Mouse (Mus musculus) gastrocnemius, adult 18-20 months (tissue): ENCODE results near the gene Nosip. TPM values are rescaled to one million over a fixed set of nuclear protein-coding genes. Genes with fewer than 3 reads are reported as not detected.
"Not testable (repeated sequence)": the region's sequence is repeated elsewhere in the genome, so short reads cannot be mapped to it uniquely, and the experiment has no call there.

ENCODE experiments used
- DNase-seq: peaks from one replicate; pipeline ENCODE4 v3.0.0; 2021; ENCODE audit warnings: low spot score
- total RNA-seq, 2 experiments: library from RNA; stranded (reverse); gene quantifications; 2 replicates each; pipeline ENCODE4 v1.2.3; 2021

The Nosip gene
- total RNA-seq, 2 experiments from 2014 or later = 27.9 to 28.3 TPM

GRCm38 (mm10) chr7:45088597-45088996 lies 26.4 kb downstream of the Nosip start:
- no peak for DNase-seq

GRCm38 (mm10) chr7:45090251-45090977 lies 28.2 kb downstream of the Nosip start:
- DNase-seq = no peak

- DNase-seq = no peak
Measured at GRCm38 (mm10) chr7:45091001-45091990, 29.1 kb downstream of the Nosip start.

- peak; percentile 84 for DNase-seq
Measured at GRCm38 (mm10) chr7:45092048-45092447, 29.8 kb downstream of the Nosip start, which contains the start of gene Rcn3. TSS of gene Rcn3 (minus strand) at chr7:45092221.

- no peak for DNase-seq
Measured at GRCm38 (mm10) chr7:45092828-45093515, 30.7 kb downstream of the Nosip start.

GRCm38 (mm10) chr7:45093516-45093905 lies 31.3 kb downstream of the Nosip start:
- no peak for DNase-seq

GRCm38 (mm10) chr7:45094121-45094520 lies 31.9 kb downstream of the Nosip start:
- no peak for DNase-seq

- DNase-seq = no peak
Measured at GRCm38 (mm10) chr7:45095367-45095766, 33.1 kb downstream of the Nosip start.

GRCm38 (mm10) chr7:45095965-45096364 lies 33.7 kb downstream of the Nosip start:
- DNase-seq = not testable (repeated sequence)

- no peak for DNase-seq
Measured at GRCm38 (mm10) chr7:45097479-45097878, 35.2 kb downstream of the Nosip start.

GRCm38 (mm10) chr7:45098541-45099240 lies 36.5 kb downstream of the Nosip start:
- no peak for DNase-seq

- no peak for DNase-seq
Measured at GRCm38 (mm10) chr7:45100046-45100445, 37.8 kb downstream of the Nosip start.

GRCm38 (mm10) chr7:45102441-45102840 lies 40.2 kb downstream of the Nosip start:
- DNase-seq = no peak

- peak; percentile 46 for DNase-seq
Measured at GRCm38 (mm10) chr7:45102940-45103585, 40.8 kb downstream of the Nosip start.

GRCm38 (mm10) chr7:45103652-45104180 lies 41.5 kb downstream of the Nosip start, which contains the start of gene Fcgrt:
TSS of gene Fcgrt (minus strand) at chr7:45103851.
- peak; percentile 97 for DNase-seq

GRCm38 (mm10) chr7:45104941-45105340 lies 42.7 kb downstream of the Nosip start:
- no peak for DNase-seq

- DNase-seq = no peak
Measured at GRCm38 (mm10) chr7:45105491-45105890, 43.3 kb downstream of the Nosip start.

- DNase-seq = no peak
Measured at GRCm38 (mm10) chr7:45106441-45106840, 44.2 kb downstream of the Nosip start.

- no peak for DNase-seq
Measured at GRCm38 (mm10) chr7:45107052-45107645, 44.9 kb downstream of the Nosip start.

GRCm38 (mm10) chr7:45110089-45110488 lies 47.9 kb downstream of the Nosip start:
- DNase-seq = not testable (repeated sequence)
